Mouse (Mus musculus) heart, adult 2 months (tissue): ENCODE results near the gene Btc.

Source experiments
- CTCF ChIP-seq: fragments of 200-600 bp; IDR thresholded peaks from 2 replicates; pipeline ENCODE4 v1.8.1; 2022; ENCODE audit warnings: antibody characterized with exemption, mild to moderate bottlenecking, moderate library complexity
- POLR2A ChIP-seq: fragments of 200-500 bp; IDR thresholded peaks from 2 replicates; pipeline ENCODE4 v1.6.1; 2011; ENCODE audit warnings: mild to moderate bottlenecking, low read depth, low read length, control low read depth; ENCODE audit not compliant: insufficient read depth

- TF ChIP-seq CTCF (no peak), POLR2A (no peak)
These were observed 68.6 kb downstream of the Btc start for GRCm38 (mm10) chr5:91334227-91334626.
